Mouse (Mus musculus) megakaryocyte-erythroid progenitor cell, adult 5-6 weeks (primary cell): ENCODE measurements around the gene Sult1c2. TPM values are rescaled to one million over a fixed set of nuclear protein-coding genes. Genes with fewer than 3 reads are reported as not detected.
"Not testable (repeated sequence)": the region's sequence is repeated elsewhere in the genome, so short reads cannot be mapped to it uniquely, and the experiment has no call there.

Experiments
- ATAC-seq: replicated peaks from 2 replicates; pipeline ENCODE4 v1.8.0; 2016; ENCODE audit warnings: mild to moderate bottlenecking, inconsistent platforms; ENCODE audit not compliant: severe bottlenecking, poor library complexity, low FRiP score, low TSS enrichment
- total RNA-seq, 2 experiments: library from RNA; stranded (forward) in 1 of 2; stranded (reverse) in 1 of 2; fragments of 200-1000, 215-1000 nt in 1 of 2; fragments of >200 nt in 1 of 2; fragmentation: Nextera tagmentation in 1 of 2; gene quantifications; 2 replicates each; pipeline ENCODE4 v1.2.3; 2014 to 2017

Gene Sult1c2
- total RNA-seq (2014; fragmentation: Nextera tagmentation) (not detected in 2 replicates), total RNA-seq (2017) (not detected in 2 replicates)

DNA sequence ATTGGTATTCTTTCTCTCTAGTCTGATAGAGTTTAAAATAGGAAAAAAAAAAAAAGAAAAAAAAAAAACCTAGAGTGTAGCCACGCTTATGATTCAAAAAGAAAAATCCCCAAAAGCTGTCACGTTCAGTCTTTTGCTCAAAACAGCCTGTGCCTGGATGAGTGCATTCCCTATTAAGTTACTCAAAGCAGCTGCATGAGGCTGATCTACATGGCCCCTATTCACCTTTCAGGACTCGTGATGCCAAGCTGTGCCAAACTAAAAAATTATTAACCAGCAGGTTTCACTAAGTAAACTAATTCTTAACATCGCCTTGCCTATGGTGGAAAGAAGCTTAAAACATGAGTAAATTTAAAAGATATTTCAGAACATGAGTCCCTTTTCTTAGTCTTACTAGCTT is at the start of gene Sult1c2:
Gene Sult1c2, minus strand, starts transcription at position 134 of the 400 bp plus-strand sequence.
- no peak for ATAC-seq

DNA sequence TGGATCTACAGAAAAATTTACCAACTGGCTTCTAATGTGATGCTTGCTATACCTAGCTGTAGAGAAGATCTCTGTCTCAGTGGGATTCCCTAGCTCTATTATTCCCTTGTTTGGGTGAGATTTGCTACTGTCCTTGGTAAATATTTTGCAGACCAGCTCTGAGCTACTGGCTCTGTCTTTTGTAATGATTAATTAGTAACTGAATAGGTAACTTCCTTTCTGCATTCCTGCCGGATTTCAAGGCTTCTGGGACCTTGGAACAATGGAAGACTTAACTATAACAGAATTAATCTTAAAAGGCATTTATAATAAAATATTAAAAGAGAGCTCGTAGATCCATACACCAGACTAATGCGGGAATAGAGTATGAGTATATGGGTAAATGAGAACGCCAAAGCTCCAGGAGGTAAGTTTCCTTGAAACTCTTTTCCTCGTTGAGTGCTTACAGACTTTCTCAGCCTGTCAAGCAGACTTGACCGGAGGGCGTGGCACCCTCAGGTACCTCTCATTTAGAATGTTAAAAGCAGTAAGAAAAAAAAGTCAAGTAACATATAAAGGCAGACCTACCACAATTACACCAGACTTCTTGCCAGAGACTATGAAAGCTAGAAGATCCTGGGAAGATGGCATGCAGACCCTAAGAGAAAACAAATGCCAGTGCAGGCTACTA is 33.0 kb upstream of the Sult1c2 start:
- not testable (repeated sequence) for ATAC-seq

DNA sequence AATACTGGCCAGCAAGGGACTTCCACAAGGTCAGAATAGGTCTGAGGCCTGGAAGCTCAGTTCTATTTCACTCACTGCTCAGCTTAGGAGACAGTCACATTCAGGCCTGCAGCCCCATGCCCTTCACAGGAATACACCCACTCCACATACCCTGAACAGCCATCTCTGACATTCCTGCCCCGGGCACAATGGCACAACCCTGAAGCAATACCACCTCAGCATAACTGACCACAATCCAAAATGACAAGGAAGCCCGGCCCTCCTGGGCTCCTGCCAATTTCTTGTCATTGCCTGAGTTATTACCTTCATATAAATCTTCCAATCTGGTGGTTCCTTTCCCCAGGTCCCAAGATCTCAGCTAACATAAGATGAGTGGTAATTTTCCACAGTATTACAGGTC is 28.3 kb upstream of the Sult1c2 start:
- no peak for ATAC-seq

DNA sequence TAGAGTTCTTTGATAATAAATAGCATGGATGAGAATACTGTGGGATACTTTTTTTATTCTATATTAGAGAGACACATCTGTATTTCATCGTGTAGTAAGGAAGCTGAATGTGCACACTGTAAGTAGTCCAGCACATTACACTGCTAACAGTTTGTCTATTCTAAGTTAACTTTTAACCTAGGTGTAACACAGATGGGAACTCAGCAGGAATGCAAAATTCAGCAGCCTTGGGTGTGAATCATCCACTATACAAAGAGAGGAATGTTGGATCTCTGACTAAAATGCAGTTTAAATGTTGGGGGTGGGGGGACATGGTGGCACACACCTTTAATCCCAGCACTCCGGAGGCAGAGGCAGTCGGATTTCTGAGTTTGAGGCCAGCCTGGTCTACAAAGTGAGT is 26.1 kb upstream of the Sult1c2 start:
- ATAC-seq = no peak

DNA sequence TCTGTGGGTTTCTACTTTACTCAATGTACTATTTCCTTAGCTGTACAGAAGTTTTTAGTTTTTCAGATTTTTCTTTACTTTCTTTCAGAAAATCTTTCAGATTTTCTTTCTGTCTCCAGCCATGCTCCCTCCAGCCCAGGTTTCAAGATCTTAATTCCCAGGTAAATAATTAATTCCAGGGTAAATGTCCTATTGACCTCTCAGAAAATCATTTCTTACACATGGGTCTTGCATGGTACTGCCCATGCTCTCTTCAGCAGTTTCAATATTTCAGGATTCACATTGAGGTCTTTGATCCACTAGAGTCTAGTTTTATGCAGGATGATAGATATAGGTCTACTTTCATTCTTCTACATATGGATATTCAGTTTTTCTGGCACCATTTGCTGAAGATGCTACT is 23.8 kb upstream of the Sult1c2 start:
- ATAC-seq = no peak

DNA sequence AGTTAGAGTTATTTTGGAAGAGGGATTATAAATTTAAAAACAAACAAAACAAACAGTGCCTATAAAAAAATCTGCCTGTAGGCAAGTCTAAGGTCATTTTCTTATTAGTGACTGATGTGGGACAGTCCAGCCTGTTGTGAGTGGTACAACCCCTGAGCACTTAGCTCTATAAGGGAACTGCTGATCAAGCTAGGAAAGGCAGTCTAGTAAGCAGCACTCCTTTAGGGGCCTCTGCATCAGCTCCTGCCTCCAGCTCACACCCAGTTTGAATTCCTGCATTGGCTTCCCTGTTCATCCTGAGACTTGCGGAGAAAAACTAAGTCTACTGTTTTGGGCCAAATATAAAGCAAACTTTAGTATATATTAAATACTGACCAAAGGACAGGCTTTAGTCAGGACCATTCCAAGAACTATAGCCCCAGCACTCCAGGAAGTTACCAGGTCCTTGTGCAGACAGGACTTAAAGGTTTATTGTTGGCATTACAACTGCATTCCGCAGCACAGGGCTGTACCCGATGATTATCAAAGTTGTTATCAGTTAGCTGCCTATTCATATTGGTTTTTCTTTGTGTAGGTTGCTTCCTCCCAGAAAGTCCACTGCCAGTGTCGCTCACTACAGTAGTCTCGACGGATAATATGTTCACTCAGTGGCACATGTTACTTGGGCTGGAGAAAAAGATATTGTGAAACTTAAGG is 19.3 kb upstream of the Sult1c2 start:
- no peak for ATAC-seq

DNA sequence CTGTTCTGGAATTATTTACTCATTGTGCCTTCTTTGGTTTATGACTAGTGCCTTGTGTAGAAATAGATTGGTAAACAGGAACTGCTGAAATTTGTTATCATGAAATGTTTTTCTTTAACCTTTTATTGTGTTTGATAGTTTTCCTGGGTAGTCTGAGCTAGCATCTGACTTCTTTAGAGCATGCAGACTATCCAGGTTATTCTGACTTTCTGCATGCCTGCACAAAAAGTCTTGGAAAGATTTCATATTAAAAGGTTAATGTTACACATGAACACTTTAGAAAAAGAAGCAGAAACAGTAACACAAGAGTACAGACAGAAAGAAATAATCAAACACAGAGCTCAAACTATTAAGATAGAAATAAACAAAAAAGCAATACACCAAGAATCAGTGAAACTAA is 14.4 kb upstream of the Sult1c2 start:
- no peak for ATAC-seq

DNA sequence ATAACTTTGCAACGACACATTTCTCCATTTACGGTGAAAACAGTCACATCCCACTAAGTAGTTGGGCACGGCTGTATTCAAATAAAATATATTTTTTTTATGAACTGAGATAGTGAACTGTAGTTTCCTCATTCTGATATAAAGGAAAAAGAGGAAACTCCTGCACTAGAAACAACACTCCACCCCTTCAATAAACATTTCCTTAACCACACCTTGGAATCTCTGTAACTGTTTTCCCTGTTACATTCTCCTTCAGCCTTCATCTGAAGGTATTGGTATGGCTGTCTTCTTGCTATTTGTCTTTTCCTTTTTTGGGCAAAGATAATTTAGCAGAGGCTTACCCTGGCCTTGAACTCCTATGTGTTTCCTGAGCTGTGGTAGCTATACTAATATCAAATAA is 8.9 kb upstream of the Sult1c2 start:
- ATAC-seq = no peak

DNA sequence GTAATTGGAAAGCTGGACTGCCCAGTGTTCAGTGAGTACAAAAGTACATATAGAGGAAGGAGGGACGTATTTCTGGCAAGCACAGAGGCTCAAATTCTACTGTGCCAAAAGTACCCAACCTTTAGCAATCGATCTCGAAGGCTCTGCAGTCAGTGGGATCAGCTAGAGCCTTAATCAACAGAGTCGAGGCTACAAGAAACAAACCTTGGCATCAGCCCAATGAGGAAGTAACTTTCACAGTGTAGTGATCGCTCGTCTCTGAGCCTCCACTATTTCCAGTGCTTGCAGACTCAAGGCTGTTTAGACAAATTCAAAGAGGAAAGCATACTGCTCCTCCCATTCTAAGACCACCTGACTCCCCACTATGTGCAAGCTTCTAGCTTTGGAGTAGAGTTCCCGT is 343 bp downstream of the Sult1c2 start:
- no peak for ATAC-seq

DNA sequence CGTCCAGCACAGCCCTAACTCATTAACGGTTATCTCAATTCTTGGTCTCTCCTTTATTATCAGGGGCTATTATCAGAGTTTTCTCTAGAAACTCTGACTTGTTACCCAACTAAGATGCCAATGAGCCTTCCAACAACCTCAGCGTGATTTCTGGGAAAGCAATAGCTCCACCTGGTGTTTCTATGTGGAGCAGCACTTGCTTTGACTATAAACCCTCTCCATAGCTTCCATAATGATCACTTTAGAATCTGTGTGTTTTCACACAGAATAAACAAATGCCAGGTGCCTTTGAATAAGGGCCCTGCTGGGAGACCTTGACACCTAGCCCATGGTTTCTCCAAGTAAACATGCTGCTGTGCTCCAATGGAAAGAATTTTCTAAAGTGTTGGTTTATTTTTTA is 12.8 kb downstream of the Sult1c2 start:
- peak; percentile 67; the same call in 1 of the 2 replicates for ATAC-seq

DNA sequence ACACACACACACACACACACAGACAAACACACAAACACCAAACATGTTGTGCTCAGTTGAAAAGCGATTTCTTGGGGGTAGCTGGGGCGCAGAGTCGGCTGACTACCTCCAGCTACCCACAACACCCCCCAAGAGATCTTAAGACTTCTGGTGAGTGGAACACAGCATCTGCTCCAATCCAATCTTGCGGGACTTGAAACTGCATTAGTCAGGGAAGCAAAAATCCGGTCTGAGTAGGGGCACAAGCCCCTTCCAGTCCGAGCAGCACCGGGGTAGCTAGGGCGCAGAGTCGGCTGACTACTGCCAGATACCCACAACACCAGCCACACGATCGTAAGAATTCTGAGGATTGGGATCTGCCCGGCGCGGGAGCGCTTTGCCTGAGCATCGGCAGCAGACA is 42.2 kb downstream of the Sult1c2 start:
- ATAC-seq = not testable (repeated sequence)

DNA sequence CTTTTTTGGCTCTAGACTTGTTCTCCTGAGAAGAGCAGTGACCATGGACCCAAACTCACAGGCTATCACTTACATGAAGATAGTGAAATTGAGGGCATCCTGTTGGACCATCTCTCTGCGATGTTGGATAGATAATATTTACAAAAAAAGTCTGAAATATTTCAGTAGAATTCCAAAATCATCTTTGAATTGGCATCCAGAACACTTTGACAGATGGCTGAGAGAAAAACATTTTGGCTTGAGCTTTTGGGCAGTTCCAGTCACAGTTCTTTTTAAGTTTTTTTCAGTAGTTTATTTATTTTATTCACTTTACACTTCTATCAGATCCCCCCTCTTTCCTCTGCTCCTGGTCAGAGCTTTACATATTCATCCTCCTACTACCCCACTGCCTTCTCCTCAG is 62.8 kb downstream of the Sult1c2 start:
- no peak for ATAC-seq

Other genes with a start within 250 kb of the Sult1c2 start
- gene Sgo1, start 157.0 kb downstream of the Sult1c2 start, total RNA-seq (2014; fragmentation: Nextera tagmentation) = 26.3 and 27.9 TPM in 2 replicates
- gene Sgo1, start 157.0 kb downstream of the Sult1c2 start, total RNA-seq (2017) = 44.7 and 58.5 TPM in 2 replicates
- not detected in 2 replicates for gene Sult1c1, start 144.3 kb upstream of the Sult1c2 start, total RNA-seq (2014; fragmentation: Nextera tagmentation)
- not detected in 2 replicates for gene Sult1c1, start 144.3 kb upstream of the Sult1c2 start, total RNA-seq (2017)